Mouse (Mus musculus): Measurements from ENCODE around the gene Zfp740. TPM values are rescaled to one million over a fixed set of nuclear protein-coding genes. Genes with fewer than 3 reads are reported as not detected.
A peak's percentile ranks its signal among the peaks of the same experiment; 100 is the strongest.

The Zfp740 gene
- total and polyA plus RNA-seq, 3 experiments, result 32.1 to 46.1 (median 37.4) TPM

DNA sequence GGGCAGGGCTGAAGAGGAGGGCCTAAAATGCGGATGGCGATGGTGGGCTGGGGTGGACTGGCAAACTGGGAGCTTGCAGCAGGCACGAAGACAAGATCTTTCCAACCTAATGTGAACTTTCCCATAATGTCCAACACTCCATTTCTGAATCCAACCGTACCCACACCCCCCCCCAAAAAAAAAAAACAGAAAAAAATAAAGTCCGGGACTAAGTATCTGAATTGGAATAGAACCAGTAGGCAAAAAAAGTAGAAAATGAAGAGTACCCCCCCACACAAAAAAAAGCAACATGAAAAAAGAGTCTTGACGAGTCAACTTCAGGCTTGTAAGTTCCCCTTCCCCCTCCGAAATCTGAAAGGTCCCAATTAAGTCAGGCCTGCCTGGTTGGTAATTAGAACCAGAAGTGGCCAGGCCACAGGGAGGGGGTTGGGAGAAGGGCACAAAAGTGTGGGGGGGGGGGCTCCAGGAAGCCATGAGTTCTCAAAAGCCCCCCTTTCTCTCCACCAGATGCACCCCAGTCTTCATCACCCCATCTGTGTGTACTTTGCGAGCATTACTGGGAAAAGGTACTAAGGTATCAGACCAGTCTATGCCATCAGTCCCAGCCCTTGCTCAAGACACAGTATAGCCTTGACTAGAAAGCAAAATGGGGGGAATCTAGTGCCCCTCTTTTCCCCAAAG lies 45.2 kb downstream of the Zfp740 start:
- TF ChIP-seq MAFK (IDR thresholded peaks at IDR 0.05; ENCODE audit: insufficient replicate concordance, low read length), result no peak
- peak; percentile 31 for TF ChIP-seq ZNF384 (IDR thresholded peaks at IDR 0.05; ENCODE audit: low read depth, low read length)
- H3K4me2 ChIP-seq (ENCODE audit: insufficient read depth, low read depth, poor library complexity, severe bottlenecking), result peak overlapping the region; percentile 24
- H3K9ac ChIP-seq (ENCODE audit: insufficient read depth, low read depth), result peak overlapping the region; percentile 57
- peaks cover 80% of the 10 kb centered on the region for H3K27me3 ChIP-seq (replicated peaks)
- no peaks in the 10 kb centered on the region for H3K9me3 ChIP-seq (replicated peaks; ENCODE audit: low read length)
- H3K79me2 ChIP-seq (replicated peaks; ENCODE audit: control insufficient read depth, extremely low read depth, insufficient read depth, poor library complexity, severe bottlenecking), result no peaks in the 10 kb centered on the region
- H3K27ac ChIP-seq (ENCODE audit: insufficient read depth, low read depth), result no peak overlapping the region
- H3K4me3 ChIP-seq (replicated peaks in 1 of 3; ENCODE audit: low read depth in 2 of 3, low read length in 2 of 3, poor library complexity in 1 of 3), result peak overlapping the region; percentile 16 to 55 (median 53)
- peaks cover 5 to 26% of the 10 kb centered on the region in 2 experiments; a peak in 2 of 4 replicates for H3K4me1 ChIP-seq (ENCODE audit: control insufficient read depth in 1 of 2, insufficient read depth in 2 of 2)
- no peaks in the 10 kb centered on the region for H3K36me3 ChIP-seq (replicated peaks in 1 of 2; ENCODE audit: control insufficient read depth in 1 of 2, insufficient read depth in 1 of 2, low read length in 1 of 2)
- in situ Hi-C loops (cut with MboI; ENCODE audit: low pct_ligation_motif_present, low pct_unique_long_range_greater_than_20kb, low sequenced_read_pairs), result no loop called here
- no peak for DNase-seq (ENCODE audit: extremely low read depth)
- dilution Hi-C loops (cut with MboI; ENCODE audit: extremely low pct_ligation_motif_present, extremely low pct_unique_long_range_greater_than_20kb, low sequenced_read_pairs), result no loop called here

DNA sequence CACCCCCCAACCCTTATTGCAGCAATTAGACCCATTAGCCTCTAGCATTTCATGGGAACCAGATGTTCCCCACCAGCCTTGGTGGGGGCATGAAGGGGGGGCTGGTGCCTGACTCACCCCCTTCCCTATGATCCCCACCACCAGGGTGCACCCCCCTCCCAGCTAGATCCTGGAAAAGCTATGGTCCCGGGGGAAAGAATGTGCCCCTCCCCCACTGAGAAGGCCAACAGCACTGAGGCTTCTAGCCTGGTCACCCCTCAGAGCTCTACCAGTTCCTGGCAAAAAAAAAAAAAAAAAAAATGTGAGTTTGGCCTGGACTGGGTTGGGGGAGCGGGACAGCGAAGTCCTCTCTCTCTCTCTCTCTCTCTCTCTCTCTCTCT lies 45.8 kb downstream of the Zfp740 start:
- no peaks in the 10 kb centered on the region for H3K79me2 ChIP-seq (replicated peaks; ENCODE audit: control insufficient read depth, extremely low read depth, insufficient read depth, poor library complexity, severe bottlenecking)
- no peak overlapping the region for H3K9ac ChIP-seq (ENCODE audit: insufficient read depth, low read depth)
- DNase-seq (ENCODE audit: extremely low read depth), result no peak
- H3K36me3 ChIP-seq (replicated peaks in 1 of 2; ENCODE audit: control insufficient read depth in 1 of 2, insufficient read depth in 1 of 2, low read length in 1 of 2), result no peaks in the 10 kb centered on the region
- TF ChIP-seq POLR2AphosphoS2 (IDR thresholded peaks at IDR 0.05; ENCODE audit: low read depth, low read length) (no peak), NELFE (IDR thresholded peaks at IDR 0.05; ENCODE audit: low read depth, low read length) (no peak), ZKSCAN1 (IDR thresholded peaks at IDR 0.05; ENCODE audit: borderline replicate concordance, low read depth, low read length) (no peak), KAT2A (IDR thresholded peaks at IDR 0.05; ENCODE audit: insufficient replicate concordance, low read length) (no peak), MXI1 (IDR thresholded peaks at IDR 0.05; ENCODE audit: low read depth, low read length) (no peak), GABPA (IDR thresholded peaks at IDR 0.05; ENCODE audit: insufficient replicate concordance, low read depth, low read length) (no peak), RAD21 (IDR thresholded peaks at IDR 0.05; ENCODE audit: low read depth, low read length) (no peak), TCF12 (IDR thresholded peaks at IDR 0.05; ENCODE audit: low read depth, low read length) (no peak), MAX (IDR thresholded peaks at IDR 0.05; ENCODE audit: low read length) (no peak), ZNF384 (IDR thresholded peaks at IDR 0.05; ENCODE audit: low read depth, low read length) (no peak), USF1 (IDR thresholded peaks at IDR 0.05; ENCODE audit: low read depth, low read length) (no peak), UBTF (IDR thresholded peaks at IDR 0.05; ENCODE audit: low read depth, low read length) (no peak), MEF2A (IDR thresholded peaks at IDR 0.05; ENCODE audit: borderline replicate concordance, low read depth, low read length) (no peak), SIN3A (IDR thresholded peaks at IDR 0.05; ENCODE audit: low read length) (no peak), E2F4 (IDR thresholded peaks at IDR 0.05; ENCODE audit: insufficient replicate concordance, low read depth, low read length) (no peak), JUND (conservative IDR thresholded peaks at IDR 0.05; ENCODE audit: low read depth, low read length) (no peak), BHLHE40 (IDR thresholded peaks at IDR 0.05; ENCODE audit: low read depth, low read length) (no peak), CHD1 (IDR thresholded peaks at IDR 0.05; ENCODE audit: low read depth, low read length) (no peak), RCOR1 (conservative IDR thresholded peaks at IDR 0.05; ENCODE audit: low read depth, low read length) (no peak), ZMIZ1 (IDR thresholded peaks at IDR 0.05; ENCODE audit: low read depth, low read length) (no peak)
- in situ Hi-C loops (cut with MboI; ENCODE audit: low pct_ligation_motif_present, low pct_unique_long_range_greater_than_20kb, low sequenced_read_pairs) (no loop called here), dilution Hi-C loops (cut with MboI; ENCODE audit: extremely low pct_ligation_motif_present, extremely low pct_unique_long_range_greater_than_20kb, low sequenced_read_pairs) (no loop called here)
- H3K27me3 ChIP-seq (replicated peaks), result peaks cover 85% of the 10 kb centered on the region
- H3K4me2 ChIP-seq (ENCODE audit: insufficient read depth, low read depth, poor library complexity, severe bottlenecking), result no peak overlapping the region
- no peak overlapping the region for H3K27ac ChIP-seq (ENCODE audit: insufficient read depth, low read depth)
- H3K4me3 ChIP-seq (replicated peaks in 1 of 3; ENCODE audit: low read depth in 2 of 3, low read length in 2 of 3, poor library complexity in 1 of 3), result no peak overlapping the region
- H3K9me3 ChIP-seq (replicated peaks; ENCODE audit: low read length), result no peaks in the 10 kb centered on the region
- peaks cover 5 to 21% of the 10 kb centered on the region in 2 experiments; a peak in 2 of 4 replicates for H3K4me1 ChIP-seq (ENCODE audit: control insufficient read depth in 1 of 2, insufficient read depth in 2 of 2)

All from CH12.LX (cell line).